Mouse (Mus musculus) CH12.LX (cell line): ENCODE data around the gene Fam107b.

ENCODE experiments used
- BHLHE40 ChIP-seq: IDR thresholded peaks from 2 replicates; pipeline ENCODE4 v1.6.1; 2011; ENCODE audit warnings: mild to moderate bottlenecking, low read depth, low read length, improper control_type of control experiment
- CHD1 ChIP-seq: IDR thresholded peaks from 2 replicates; pipeline ENCODE4 v1.6.1; 2012; ENCODE audit warnings: low read depth, low read length, improper control_type of control experiment, inconsistent platforms
- CTCF ChIP-seq, 2 experiments: IDR thresholded peaks in 1 of 2; conservative IDR thresholded peaks in 1 of 2; 2 replicates each; pipeline ENCODE4 v1.5.1; 2011 to 2012; ENCODE audit warnings: low read depth in 2 of 2, low read length in 2 of 2, improper control_type of control experiment in 1 of 2, inconsistent platforms in 1 of 2, mild to moderate bottlenecking in 1 of 2, moderate library complexity in 1 of 2
- E2F4 ChIP-seq: IDR thresholded peaks from 2 replicates; pipeline ENCODE4 v1.6.1; 2011; ENCODE audit warnings: low read depth, low read length, improper control_type of control experiment; ENCODE audit not compliant: insufficient replicate concordance
- KAT2A ChIP-seq: IDR thresholded peaks from 2 replicates; pipeline ENCODE4 v1.6.1; 2012; ENCODE audit warnings: low read length, improper control_type of control experiment, inconsistent platforms; ENCODE audit not compliant: insufficient replicate concordance
- MEF2A ChIP-seq: IDR thresholded peaks from 2 replicates; pipeline ENCODE4 v1.6.1; 2014; ENCODE audit warnings: low read depth, mild to moderate bottlenecking, inconsistent platforms, low read length, improper control_type of control experiment, borderline replicate concordance
- NRF1 ChIP-seq: IDR thresholded peaks from 2 replicates; pipeline ENCODE4 v1.6.1; 2014; ENCODE audit warnings: low read depth, mild to moderate bottlenecking, inconsistent platforms, low read length, improper control_type of control experiment, moderate library complexity
- POLR2A ChIP-seq: IDR thresholded peaks from 2 replicates; pipeline ENCODE4 v1.6.1; 2011; ENCODE audit warnings: low read depth, mild to moderate bottlenecking, improper control_type of control experiment, low read length
- POLR2AphosphoS2 ChIP-seq: IDR thresholded peaks from 2 replicates; pipeline ENCODE4 v1.6.1; 2011; ENCODE audit warnings: low read depth, low read length, improper control_type of control experiment
- TBP ChIP-seq: conservative IDR thresholded peaks from 2 replicates; pipeline ENCODE4 v1.6.1; 2011; ENCODE audit warnings: low read depth, low read length, improper control_type of control experiment
- TCF12 ChIP-seq: IDR thresholded peaks from 2 replicates; pipeline ENCODE4 v1.6.1; 2014; ENCODE audit warnings: low read depth, mild to moderate bottlenecking, inconsistent platforms, low read length, improper control_type of control experiment
- ZC3H11A ChIP-seq: IDR thresholded peaks from 2 replicates; pipeline ENCODE4 v1.6.1; 2012; ENCODE audit warnings: low read depth, mild to moderate bottlenecking, inconsistent platforms, low read length, improper control_type of control experiment
- ZMIZ1 ChIP-seq: IDR thresholded peaks from 2 replicates; pipeline ENCODE4 v1.6.1; 2012; ENCODE audit warnings: low read depth, mild to moderate bottlenecking, inconsistent platforms, low read length, improper control_type of control experiment

GRCm38 (mm10) chr2:3700368-3700767 is 130.1 kb downstream of the Fam107b start:
- no peak for TF ChIP-seq CTCF (conservative IDR thresholded peaks at IDR 0.05 in 1 of 2, IDR thresholded peaks at IDR 0.05 in 1 of 2; ENCODE audit: low read depth in 2 of 2, low read length in 2 of 2)
- no peak for TF ChIP-seq BHLHE40
- no peak for TF ChIP-seq CHD1
- no peak for TF ChIP-seq KAT2A
- no peak for TF ChIP-seq E2F4
- TF ChIP-seq POLR2AphosphoS2: no peak
- TF ChIP-seq TCF12: no peak
- TF ChIP-seq POLR2A: no peak
- TF ChIP-seq MEF2A: no peak
- no peak for TF ChIP-seq TBP
- no peak for TF ChIP-seq ZMIZ1
- no peak for TF ChIP-seq ZC3H11A
- no peak for TF ChIP-seq NRF1
